Mouse (Mus musculus) spleen, postnatal 14 days (tissue): Measurements from ENCODE around the gene Ociad2.
A peak's percentile ranks its signal among the peaks of the same experiment; 100 is the strongest.
"Not testable (repeated sequence)": the region's sequence is repeated elsewhere in the genome, so short reads cannot be mapped to it uniquely, and the experiment has no call there.

Experiments
- DNase-seq, 2 experiments: peaks; one replicate each; pipeline ENCODE4 v3.0.0; 2021 to 2022; ENCODE audit warnings: low spot score in 2 of 2

Ociad2 gene

DNA sequence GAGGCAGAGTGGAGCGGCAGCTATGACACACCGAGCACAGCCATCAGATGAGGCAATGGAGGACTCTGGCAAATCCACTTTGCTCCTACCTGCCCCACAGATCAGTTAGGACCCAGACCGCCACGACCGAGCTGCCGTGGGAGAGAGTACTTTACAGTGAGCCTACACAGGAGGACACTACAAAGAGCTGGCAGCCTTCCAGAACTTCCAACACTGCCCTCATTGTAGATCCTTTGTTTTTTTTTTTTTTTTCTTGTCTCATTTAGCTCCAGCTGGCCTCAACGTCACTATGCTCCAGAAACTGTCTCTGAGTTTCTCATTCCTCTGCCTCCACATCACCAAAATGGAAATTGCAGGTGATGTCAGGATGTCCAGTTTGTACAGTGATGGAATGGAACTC is 12.7 kb upstream of the Ociad2 start:
- DNase-seq, result no peak

DNA sequence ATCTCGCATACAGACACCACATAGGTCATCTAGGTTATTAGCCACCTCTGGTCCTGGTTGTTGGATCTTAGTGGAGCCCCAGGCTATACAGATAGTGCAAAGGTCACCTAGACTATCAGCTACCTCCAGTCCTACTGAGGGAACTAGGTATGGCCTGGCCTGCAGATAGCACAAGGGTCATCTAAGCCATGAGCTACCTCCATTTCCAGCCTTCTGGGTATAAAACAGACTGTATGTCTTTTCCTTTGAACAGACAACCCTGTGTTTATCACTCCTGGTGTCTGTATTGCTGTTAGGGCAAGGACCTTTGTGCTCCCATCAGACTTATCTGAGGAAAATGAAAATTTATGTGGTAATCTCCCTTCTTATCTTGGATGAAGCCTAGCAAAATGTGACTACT is 11.0 kb upstream of the Ociad2 start:
- DNase-seq, result no peak

DNA sequence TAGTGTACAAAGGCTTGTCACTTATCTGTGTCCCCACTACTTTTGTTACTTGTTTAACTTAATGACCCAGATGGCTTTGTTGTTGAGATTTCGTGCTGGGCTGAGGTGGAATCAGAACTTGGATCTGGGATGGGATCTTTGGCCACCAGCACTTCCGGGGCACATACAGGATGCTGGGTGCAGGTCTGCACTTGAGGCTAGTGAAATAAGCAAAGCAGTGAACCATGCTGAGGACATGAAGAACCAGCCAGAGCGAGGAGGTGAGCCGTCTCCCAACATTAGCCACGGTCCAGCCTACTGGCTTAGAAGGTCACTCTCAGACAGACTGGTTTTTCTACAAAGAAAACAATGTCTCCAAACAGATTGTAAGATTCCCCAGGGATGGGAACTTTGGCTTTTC is 8.7 kb upstream of the Ociad2 start:
- no peak for DNase-seq

- DNase-seq, result no peak
Measured at GRCm38 (mm10) chr5:73345254-73345653, 4.4 kb upstream of the Ociad2 start.

- no peak for DNase-seq
Measured at GRCm38 (mm10) chr5:73344310-73344709, 3.5 kb upstream of the Ociad2 start.

GRCm38 (mm10) chr5:73342701-73343355 is 2.0 kb upstream of the Ociad2 start:
- no peak for DNase-seq

DNA sequence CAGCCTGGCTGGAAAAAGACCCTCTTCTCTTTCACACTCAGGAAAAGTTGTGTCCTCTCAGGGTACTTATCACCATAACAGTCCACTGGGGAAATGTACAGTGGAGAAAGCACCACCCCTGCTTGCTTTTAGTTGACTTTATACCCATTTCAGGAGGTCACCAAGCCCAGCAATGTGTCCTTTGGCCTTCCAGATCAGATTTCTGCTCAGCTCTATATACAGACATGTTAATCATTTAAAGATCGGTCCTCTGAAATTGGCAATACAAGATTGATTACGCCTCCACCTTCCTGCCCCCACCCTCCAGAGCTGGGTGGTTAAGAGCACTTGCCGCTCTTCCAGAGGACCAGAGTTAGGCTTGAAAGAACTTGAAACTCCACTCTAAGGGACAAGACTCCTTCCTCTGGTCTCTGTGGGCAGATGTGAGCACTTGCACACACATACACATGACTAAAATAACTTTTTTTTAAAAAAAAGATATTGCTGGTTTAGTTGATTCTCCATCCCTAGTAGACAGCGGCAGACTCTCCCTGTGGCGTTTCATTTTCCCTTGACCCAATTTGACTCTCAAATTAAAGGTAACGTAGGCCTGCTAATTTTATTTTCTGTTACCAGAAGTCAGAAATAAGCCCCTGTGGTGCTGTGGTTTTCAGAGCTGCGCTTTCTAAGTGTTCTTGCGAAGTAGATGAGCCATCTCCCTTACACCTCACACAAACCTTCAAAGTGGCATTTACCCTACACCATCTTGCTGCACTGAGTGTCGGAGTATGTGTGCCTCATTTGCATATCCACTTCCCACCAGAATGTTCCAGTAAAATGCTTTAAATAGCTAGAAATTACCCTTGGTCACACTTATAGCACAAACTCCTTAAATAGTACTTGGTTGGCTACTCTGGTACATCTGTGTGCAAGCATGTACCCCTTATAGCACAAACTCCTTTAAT is 777 bp downstream of the Ociad2 start:
- DNase-seq, result no peak

DNA sequence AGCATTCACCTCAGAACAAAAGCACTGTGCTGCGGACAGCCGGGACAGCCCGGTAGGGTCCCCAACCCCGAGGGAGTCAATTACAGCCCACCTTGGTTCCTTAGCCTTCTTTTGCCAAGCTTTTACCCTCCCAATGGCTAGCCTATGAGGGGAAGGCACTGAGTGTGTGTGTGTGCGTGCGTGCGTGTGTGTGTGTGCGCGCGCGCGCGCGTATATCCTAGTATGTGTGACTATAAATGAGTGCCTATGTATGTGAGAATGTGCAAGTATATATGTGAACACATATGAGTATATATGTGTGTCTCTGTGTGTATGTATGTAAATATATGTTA is 2.0 kb downstream of the Ociad2 start:
- no peak for DNase-seq

DNA sequence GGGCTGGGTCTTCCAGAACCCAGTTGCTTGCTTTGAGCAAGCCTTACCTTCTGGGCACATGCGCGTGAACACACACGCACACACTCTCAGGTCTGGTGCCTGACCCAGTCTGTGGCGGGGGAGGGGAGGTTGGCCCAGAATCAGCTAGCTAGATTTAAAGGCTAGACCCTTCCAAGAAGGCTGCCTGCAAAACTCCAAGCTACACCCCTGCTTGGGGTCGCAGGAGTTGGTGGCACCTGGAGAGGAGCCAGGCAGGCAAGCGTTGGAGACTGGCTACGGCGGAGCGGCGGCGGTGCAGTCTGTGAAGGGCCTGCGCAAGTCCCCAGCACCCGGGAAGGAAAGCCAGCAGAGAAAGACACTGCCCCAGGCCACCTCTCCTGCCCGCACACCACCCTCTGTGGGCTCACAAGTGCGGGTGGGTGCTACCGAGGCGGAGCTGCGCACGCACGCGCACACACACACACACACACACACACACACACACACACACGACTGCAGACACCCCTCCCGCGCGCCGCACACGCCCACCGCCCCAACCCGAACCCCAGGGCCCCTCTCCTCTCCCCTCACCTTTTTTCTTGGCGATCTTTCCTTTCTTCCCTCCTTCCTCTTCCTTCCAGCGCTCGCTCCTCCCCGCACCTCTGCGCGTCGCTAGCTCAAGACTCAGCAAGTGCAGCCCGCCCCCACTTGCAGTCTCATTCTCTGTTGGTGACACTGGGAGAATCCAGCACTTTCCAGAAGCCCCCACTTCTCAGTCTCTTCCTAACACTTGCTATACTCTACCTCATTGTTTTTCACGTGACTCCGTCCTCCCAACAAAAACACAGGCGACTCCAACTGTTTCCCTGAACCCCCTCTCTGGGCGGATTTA is 2.6 kb downstream of the Ociad2 start:
- DNase-seq, result no peak

DNA sequence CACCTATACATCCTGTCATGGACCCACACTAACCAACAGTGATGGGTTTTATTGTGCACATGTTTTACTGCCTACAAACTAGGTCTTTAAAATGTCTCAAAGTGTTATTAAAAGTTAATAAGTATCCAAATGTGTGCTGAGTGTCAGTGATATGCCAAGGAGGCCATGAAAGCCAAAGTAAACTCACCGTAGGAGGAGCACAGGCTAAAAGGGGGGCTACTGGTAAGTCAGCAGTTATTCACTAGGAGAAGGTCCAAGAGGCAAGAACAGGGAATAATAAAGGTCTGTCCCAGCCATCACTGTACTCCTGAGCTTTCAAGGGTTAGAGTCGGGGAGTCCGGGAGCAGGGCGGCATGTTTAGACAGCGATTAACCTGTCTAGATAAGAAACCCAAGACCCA is 4.4 kb downstream of the Ociad2 start:
- no peak for DNase-seq

DNA sequence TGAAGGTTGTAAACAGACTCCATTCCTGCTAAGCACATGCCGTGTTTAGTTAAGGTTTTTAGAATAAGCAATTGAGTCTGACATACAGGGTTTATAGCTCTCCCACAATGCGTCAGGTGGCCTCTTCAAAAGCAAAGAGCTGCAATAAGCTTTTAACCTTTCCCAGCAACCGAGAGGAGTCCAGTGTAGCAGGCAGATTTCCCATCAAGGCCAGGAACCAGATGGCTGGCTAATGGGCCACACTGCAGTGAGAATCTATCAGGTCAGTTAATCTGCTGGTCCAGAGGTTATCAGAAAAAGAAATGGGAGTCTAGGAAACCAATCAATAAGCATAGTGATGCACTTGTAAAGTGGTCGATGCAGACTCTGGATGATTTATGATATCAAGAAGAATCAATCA is 9.8 kb downstream of the Ociad2 start:
- DNase-seq, result no peak

GRCm38 (mm10) chr5:73324526-73325170 is 16.2 kb downstream of the Ociad2 start:
- DNase-seq, result no peak

GRCm38 (mm10) chr5:73323602-73324001 is 17.2 kb downstream of the Ociad2 start:
- no peak for DNase-seq

DNA sequence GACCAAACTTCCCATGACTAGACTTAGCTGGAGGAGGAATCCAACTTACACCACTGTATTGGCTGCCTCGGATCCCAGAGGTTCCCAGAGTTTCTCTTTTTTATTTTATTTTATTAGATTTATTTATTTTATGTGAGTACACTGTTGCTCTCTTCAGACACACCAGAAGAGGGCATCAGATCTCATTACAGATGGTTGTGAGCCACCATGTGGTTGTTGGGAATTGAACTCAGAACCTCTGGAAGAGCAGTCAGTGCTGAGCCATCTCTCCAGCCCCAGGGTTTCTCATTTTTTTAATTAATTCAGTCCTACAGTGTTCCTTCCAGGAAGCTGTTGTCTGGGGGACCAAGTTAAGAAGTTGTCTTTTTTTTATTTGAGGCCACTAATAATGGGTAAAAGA is 18.1 kb downstream of the Ociad2 start:
- DNase-seq, result not testable (repeated sequence)

- no peak for DNase-seq
Measured at GRCm38 (mm10) chr5:73319306-73319705, 21.5 kb downstream of the Ociad2 start.

DNA sequence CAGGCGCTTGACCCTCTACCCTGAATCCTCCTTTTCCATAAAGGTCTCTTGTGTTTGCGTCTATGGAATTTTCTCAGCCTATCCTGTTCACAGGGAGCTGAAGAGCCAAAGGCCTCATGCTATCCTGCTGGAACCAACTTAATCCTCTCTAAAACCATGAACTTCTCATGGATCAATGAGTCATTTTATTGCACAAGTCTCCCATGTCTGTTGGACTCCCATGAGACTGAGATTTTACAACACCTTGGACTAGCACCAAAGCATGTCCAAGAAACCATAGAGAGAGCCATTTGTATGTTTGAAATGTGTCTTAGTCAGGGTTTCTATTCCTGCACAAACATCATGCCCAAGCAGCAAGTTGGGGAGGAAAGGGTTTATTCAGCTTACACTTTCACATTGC is 26.2 kb downstream of the Ociad2 start:
- DNase-seq, result no peak

DNA sequence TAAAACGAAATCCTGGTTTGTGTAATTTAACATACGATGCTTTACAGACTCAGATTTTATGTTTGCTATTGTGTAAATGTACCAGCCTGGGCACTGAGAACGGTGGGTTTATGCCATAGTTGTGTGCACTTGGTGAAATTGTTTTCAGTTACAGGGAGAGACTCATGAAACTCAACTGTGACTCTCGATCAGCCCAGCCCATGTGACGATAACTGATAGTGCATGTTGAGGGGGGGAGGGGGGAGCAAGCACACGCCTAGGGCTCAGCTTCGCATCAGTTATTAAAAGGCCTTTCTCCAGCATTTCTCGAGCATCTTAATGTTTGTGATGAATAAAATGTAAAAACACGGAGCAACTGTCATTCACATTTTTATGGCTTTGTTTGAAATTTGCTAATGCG is 27.2 kb downstream of the Ociad2 start:
- DNase-seq, result no peak

DNA sequence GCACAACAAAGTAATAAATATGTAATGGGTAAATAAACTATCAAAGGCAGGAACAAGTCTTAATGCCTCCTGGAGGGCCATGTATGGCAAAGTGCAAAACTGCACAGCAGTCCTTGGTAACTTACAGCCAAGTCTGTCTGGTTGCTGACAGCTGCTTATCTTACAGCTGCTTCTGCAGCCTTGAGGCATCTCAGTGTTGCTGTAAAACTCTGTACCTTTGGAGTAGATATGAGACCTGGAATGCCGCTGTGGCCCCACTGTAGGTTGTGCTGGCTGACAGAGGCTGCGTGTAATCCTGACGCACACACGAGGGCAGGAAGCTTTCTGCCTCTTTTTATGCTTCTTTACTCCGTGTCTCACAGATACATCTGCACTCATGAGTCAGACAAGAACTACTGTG is 29.4 kb downstream of the Ociad2 start:
- peak; percentile 14 to 32 for DNase-seq

- no peak for DNase-seq
Measured at GRCm38 (mm10) chr5:73310401-73310800, 30.4 kb downstream of the Ociad2 start.

DNA sequence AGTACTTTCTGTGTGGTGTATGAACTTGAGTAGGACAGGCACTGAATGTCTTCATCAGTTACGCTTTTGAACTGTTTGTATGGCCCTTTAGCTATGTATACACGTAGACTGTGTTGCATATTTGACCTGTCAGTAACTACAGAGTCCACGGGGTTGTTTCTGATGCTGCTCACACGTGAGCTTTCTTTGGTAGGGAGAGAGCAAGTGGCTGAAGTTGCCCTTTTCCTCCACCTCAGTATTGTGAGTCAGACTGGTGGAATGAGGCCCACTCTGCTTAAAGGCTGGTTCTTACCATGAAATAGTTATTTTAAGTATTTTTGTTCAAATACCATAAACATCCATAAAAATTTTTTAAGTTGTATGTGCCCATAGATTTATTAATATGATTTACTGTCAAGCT is 31.3 kb downstream of the Ociad2 start:
- DNase-seq, result no peak

- no peak for DNase-seq
Measured at GRCm38 (mm10) chr5:73307297-73307696, 33.5 kb downstream of the Ociad2 start.

GRCm38 (mm10) chr5:73306486-73306885 is 34.3 kb downstream of the Ociad2 start:
- no peak for DNase-seq
